Mouse (Mus musculus): ENCODE data around the gene C8b. TPM values are rescaled to one million over a fixed set of nuclear protein-coding genes. Genes with fewer than 3 reads are reported as not detected.

The C8b gene
- total RNA-seq, 1 experiment = 0.80 TPM

GRCm38 (mm10) chr4:104775601-104776000 lies 9.5 kb downstream of the C8b start:
- in situ Hi-C loops (cut with MboI; ENCODE audit: low sequenced_read_pairs in 2 of 2, unreplicated experiment in 2 of 2) = no loop called here
- H3K4me1 ChIP-seq (ENCODE audit: control insufficient read depth in 2 of 2, insufficient read depth in 2 of 2, low read length in 2 of 2, poor library complexity in 1 of 2) = no peaks in the 10 kb centered on the region
- H3K9ac ChIP-seq (ENCODE audit: insufficient read depth, low read depth, low read length, poor library complexity, severe bottlenecking) = no peak overlapping the region
- H3K4me3 ChIP-seq (ENCODE audit: insufficient read depth in 1 of 2, low read depth in 1 of 2, low read length in 2 of 2, poor library complexity in 1 of 2, severe bottlenecking in 1 of 2) = no peak overlapping the region
- TF ChIP-seq CHD2 (IDR thresholded peaks at IDR 0.05; ENCODE audit: low read depth, low read length) = no peak
- no peak for TF ChIP-seq ZNF384 (IDR thresholded peaks at IDR 0.05; ENCODE audit: low read depth, low read length)
- TF ChIP-seq ZC3H11A (IDR thresholded peaks at IDR 0.05; ENCODE audit: borderline replicate concordance, low read depth, low read length) = no peak
- TF ChIP-seq HCFC1 (IDR thresholded peaks at IDR 0.05; ENCODE audit: borderline replicate concordance, insufficient read depth, low read length) = no peak
- no peak for TF ChIP-seq MAFK (IDR thresholded peaks at IDR 0.05; ENCODE audit: insufficient read depth, low read depth, low read length)
- no peaks in the 10 kb centered on the region for H3K36me3 ChIP-seq (ENCODE audit: control insufficient read depth, insufficient read depth, low read length, poor library complexity, severe bottlenecking)
- H3K27ac ChIP-seq (ENCODE audit: insufficient read depth, low read depth, low read length, poor library complexity, severe bottlenecking) = no peak overlapping the region
- no peak for DNase-seq (ENCODE audit: low read depth, low spot score)
- no peaks in the 10 kb centered on the region for H3K9me3 ChIP-seq (ENCODE audit: control insufficient read depth, insufficient read depth, low read depth, low read length)

GRCm38 (mm10) chr4:104779460-104779859 lies 13.3 kb downstream of the C8b start:
- no peaks in the 10 kb centered on the region for H3K36me3 ChIP-seq (ENCODE audit: control insufficient read depth, insufficient read depth, low read length, poor library complexity, severe bottlenecking)
- H3K4me3 ChIP-seq (ENCODE audit: insufficient read depth in 1 of 2, low read depth in 1 of 2, low read length in 2 of 2, poor library complexity in 1 of 2, severe bottlenecking in 1 of 2) = no peak overlapping the region
- in situ Hi-C loops (cut with MboI; ENCODE audit: low sequenced_read_pairs in 2 of 2, unreplicated experiment in 2 of 2) = no loop called here

GRCm38 (mm10) chr4:104781441-104781840 lies 15.3 kb downstream of the C8b start:
- Histone ChIP-seq H3K9ac (ENCODE audit: insufficient read depth, low read depth, low read length, poor library complexity, severe bottlenecking) (no peak overlapping the region), H3K4me1 (ENCODE audit: control insufficient read depth in 2 of 2, insufficient read depth in 2 of 2, low read length in 2 of 2, poor library complexity in 1 of 2) (no peaks in the 10 kb centered on the region), H3K27ac (ENCODE audit: insufficient read depth, low read depth, low read length, poor library complexity, severe bottlenecking) (no peak overlapping the region), H3K4me3 (ENCODE audit: insufficient read depth in 1 of 2, low read depth in 1 of 2, low read length in 2 of 2, poor library complexity in 1 of 2, severe bottlenecking in 1 of 2) (no peak overlapping the region), H3K36me3 (ENCODE audit: control insufficient read depth, insufficient read depth, low read length, poor library complexity, severe bottlenecking) (no peaks in the 10 kb centered on the region), H3K9me3 (ENCODE audit: control insufficient read depth, insufficient read depth, low read depth, low read length) (no peaks in the 10 kb centered on the region)
- no peak for TF ChIP-seq MAFK (IDR thresholded peaks at IDR 0.05; ENCODE audit: insufficient read depth, low read depth, low read length)
- in situ Hi-C loops (cut with MboI; ENCODE audit: low sequenced_read_pairs in 2 of 2, unreplicated experiment in 2 of 2) = no loop called here
- no peak for DNase-seq (ENCODE audit: low read depth, low spot score)

More at GRCm38 (mm10) chr4:104779460-104779859, 13.3 kb downstream of the C8b start:
- Histone ChIP-seq H3K9ac (ENCODE audit: insufficient read depth, low read depth, low read length, poor library complexity, severe bottlenecking) (no peak overlapping the region), H3K9me3 (ENCODE audit: control insufficient read depth, insufficient read depth, low read depth, low read length) (no peaks in the 10 kb centered on the region), H3K4me1 (ENCODE audit: control insufficient read depth in 2 of 2, insufficient read depth in 2 of 2, low read length in 2 of 2, poor library complexity in 1 of 2) (no peaks in the 10 kb centered on the region), H3K27ac (ENCODE audit: insufficient read depth, low read depth, low read length, poor library complexity, severe bottlenecking) (no peak overlapping the region)
- DNase-seq (ENCODE audit: low read depth, low spot score) = no peak
- TF ChIP-seq ZNF384 (IDR thresholded peaks at IDR 0.05; ENCODE audit: low read depth, low read length) = no peak
- TF ChIP-seq ZC3H11A (IDR thresholded peaks at IDR 0.05; ENCODE audit: borderline replicate concordance, low read depth, low read length) = no peak
- no peak for TF ChIP-seq HCFC1 (IDR thresholded peaks at IDR 0.05; ENCODE audit: borderline replicate concordance, insufficient read depth, low read length)
- no peak for TF ChIP-seq MAFK (IDR thresholded peaks at IDR 0.05; ENCODE audit: insufficient read depth, low read depth, low read length)
- TF ChIP-seq CHD2 (IDR thresholded peaks at IDR 0.05; ENCODE audit: low read depth, low read length) = no peak

GRCm38 (mm10) chr4:104782346-104782745 lies 16.2 kb downstream of the C8b start:
- DNase-seq (ENCODE audit: low read depth, low spot score) = no peak
- no peak overlapping the region for H3K27ac ChIP-seq (ENCODE audit: insufficient read depth, low read depth, low read length, poor library complexity, severe bottlenecking)
- no peak for TF ChIP-seq ZC3H11A (IDR thresholded peaks at IDR 0.05; ENCODE audit: borderline replicate concordance, low read depth, low read length)
- no peak for TF ChIP-seq CHD2 (IDR thresholded peaks at IDR 0.05; ENCODE audit: low read depth, low read length)
- no peak for TF ChIP-seq HCFC1 (IDR thresholded peaks at IDR 0.05; ENCODE audit: borderline replicate concordance, insufficient read depth, low read length)
- TF ChIP-seq MAFK (IDR thresholded peaks at IDR 0.05; ENCODE audit: insufficient read depth, low read depth, low read length) = no peak
- TF ChIP-seq ZNF384 (IDR thresholded peaks at IDR 0.05; ENCODE audit: low read depth, low read length) = no peak
- no peak overlapping the region for H3K9ac ChIP-seq (ENCODE audit: insufficient read depth, low read depth, low read length, poor library complexity, severe bottlenecking)
- H3K9me3 ChIP-seq (ENCODE audit: control insufficient read depth, insufficient read depth, low read depth, low read length) = no peaks in the 10 kb centered on the region
- no peaks in the 10 kb centered on the region for H3K36me3 ChIP-seq (ENCODE audit: control insufficient read depth, insufficient read depth, low read length, poor library complexity, severe bottlenecking)
- no peaks in the 10 kb centered on the region for H3K4me1 ChIP-seq (ENCODE audit: control insufficient read depth in 2 of 2, insufficient read depth in 2 of 2, low read length in 2 of 2, poor library complexity in 1 of 2)
- in situ Hi-C loops (cut with MboI; ENCODE audit: low sequenced_read_pairs in 2 of 2, unreplicated experiment in 2 of 2) = no loop called here
- H3K4me3 ChIP-seq (ENCODE audit: insufficient read depth in 1 of 2, low read depth in 1 of 2, low read length in 2 of 2, poor library complexity in 1 of 2, severe bottlenecking in 1 of 2) = no peak overlapping the region

GRCm38 (mm10) chr4:104792111-104792510 lies 26.0 kb downstream of the C8b start:
- in situ Hi-C loops (cut with MboI; ENCODE audit: low sequenced_read_pairs in 2 of 2, unreplicated experiment in 2 of 2) = no loop called here
- Histone ChIP-seq H3K9me3 (ENCODE audit: control insufficient read depth, insufficient read depth, low read depth, low read length) (no peaks in the 10 kb centered on the region), H3K36me3 (ENCODE audit: control insufficient read depth, insufficient read depth, low read length, poor library complexity, severe bottlenecking) (no peaks in the 10 kb centered on the region), H3K27ac (ENCODE audit: insufficient read depth, low read depth, low read length, poor library complexity, severe bottlenecking) (no peak overlapping the region), H3K4me3 (ENCODE audit: insufficient read depth in 1 of 2, low read depth in 1 of 2, low read length in 2 of 2, poor library complexity in 1 of 2, severe bottlenecking in 1 of 2) (no peak overlapping the region), H3K9ac (ENCODE audit: insufficient read depth, low read depth, low read length, poor library complexity, severe bottlenecking) (no peak overlapping the region), H3K4me1 (ENCODE audit: control insufficient read depth in 2 of 2, insufficient read depth in 2 of 2, low read length in 2 of 2, poor library complexity in 1 of 2) (no peaks in the 10 kb centered on the region)
- no peak for DNase-seq (ENCODE audit: low read depth, low spot score)
- TF ChIP-seq ZC3H11A (IDR thresholded peaks at IDR 0.05; ENCODE audit: borderline replicate concordance, low read depth, low read length) (no peak), CHD2 (IDR thresholded peaks at IDR 0.05; ENCODE audit: low read depth, low read length) (no peak), HCFC1 (IDR thresholded peaks at IDR 0.05; ENCODE audit: borderline replicate concordance, insufficient read depth, low read length) (no peak), MAFK (IDR thresholded peaks at IDR 0.05; ENCODE audit: insufficient read depth, low read depth, low read length) (no peak), ZNF384 (IDR thresholded peaks at IDR 0.05; ENCODE audit: low read depth, low read length) (no peak)
